Mouse (Mus musculus) MN1 (cell line): Measurements from ENCODE around the gene Gemin8.

Experiments used
- DNase-seq: peaks from one replicate; pipeline ENCODE4 v3.0.0-alpha.2; 2016; ENCODE audit warnings: low spot score

Gemin8 gene

DNA sequence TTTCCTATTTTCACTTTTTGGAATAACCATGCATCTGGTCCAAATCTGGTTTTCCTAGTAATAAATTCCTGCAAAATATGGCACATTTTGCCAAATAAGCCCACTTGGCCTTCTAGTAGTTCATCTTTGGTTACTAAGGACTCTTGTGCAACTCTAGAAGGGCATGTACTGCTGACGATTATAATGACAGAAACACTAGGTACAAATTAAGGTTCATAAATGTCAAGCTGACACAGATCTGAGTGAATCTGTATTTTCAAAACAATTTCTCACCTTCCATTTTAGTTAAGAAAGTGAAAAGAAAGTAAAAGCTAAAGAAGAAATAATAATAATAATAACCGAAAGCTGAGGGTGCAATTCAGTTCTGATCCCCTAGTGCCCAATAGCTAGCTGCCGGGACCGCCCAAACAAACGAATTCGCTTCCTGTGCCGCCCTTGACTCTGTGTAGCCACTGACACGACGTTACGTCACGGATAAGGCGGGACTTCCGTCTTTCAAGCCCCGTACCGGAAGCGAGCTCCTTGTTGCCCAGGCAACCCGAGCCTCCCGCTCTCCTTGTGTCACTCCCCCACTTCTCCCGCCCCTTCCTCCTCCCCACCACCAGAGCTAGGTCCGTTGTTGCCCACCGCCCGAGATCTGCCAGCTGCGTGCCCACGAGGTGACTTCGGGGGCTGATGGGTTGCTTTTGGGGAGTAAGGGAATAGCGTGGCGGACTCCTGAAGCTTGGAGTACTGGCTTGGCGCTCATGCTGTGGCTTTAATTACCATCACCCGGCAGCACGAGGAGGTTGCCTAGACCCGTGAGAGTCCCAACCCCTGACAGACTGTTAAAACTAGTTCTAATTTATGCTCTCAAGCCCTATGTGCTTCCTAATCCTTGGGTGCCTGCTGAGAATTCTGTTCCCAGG, at the start of gene Gemin8:
Gemin8 (plus strand) TSS at position 563 of the 908 bp plus-strand sequence.
- peak; percentile 93 for DNase-seq

DNA sequence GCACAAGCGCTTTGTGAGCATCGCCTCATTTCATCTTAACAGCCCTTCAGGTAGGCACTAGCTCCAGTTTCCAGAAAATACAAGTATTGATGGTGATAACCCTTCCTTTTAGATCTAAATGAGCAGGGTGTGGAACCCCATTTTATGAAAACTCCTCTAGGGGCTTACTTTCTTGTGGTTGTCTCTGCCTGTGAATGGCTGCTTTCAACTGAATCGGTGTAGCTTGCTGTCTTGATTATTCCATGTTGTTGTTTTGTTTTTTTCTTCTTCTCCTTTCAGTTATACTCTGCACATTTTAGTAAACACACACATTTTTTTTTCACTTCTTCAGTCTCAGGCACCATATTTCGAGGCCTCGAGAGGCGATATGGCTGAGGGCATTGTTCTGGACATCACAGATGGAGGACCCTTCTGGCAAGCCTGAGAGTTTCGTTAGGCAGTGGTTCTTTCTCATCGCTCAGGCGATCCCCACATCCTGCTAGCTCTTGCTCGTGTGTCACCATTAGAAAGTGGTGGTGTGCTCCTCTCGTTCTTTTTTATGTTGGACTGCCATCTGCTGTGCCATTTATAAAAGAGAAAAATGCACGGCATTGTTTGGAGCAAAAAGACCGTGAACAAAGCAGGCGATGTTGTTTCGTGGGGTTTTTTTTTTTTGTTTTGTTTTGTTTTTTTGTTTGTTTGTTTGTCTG, 23.0 kb upstream of the Gemin8 start:
- no peak for DNase-seq

DNA sequence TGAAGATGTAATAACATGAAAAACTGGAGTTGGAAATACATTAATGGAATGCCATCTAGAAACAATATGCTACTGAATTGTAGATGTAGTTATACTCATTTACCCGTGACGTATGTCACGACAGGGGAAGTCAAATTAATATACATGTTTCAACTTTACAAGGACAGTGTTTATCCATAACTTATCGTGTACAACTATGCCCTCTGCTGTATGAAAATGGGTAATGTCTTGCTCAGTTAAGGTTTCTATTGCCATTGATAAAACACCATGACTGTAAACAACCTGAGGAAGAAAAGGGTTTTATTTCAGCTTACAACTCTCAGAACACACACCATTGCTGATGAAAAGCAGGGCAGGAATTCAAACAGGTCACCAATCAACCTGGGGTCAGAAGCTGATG, 7.5 kb upstream of the Gemin8 start:
- DNase-seq, result peak; percentile 21

DNA sequence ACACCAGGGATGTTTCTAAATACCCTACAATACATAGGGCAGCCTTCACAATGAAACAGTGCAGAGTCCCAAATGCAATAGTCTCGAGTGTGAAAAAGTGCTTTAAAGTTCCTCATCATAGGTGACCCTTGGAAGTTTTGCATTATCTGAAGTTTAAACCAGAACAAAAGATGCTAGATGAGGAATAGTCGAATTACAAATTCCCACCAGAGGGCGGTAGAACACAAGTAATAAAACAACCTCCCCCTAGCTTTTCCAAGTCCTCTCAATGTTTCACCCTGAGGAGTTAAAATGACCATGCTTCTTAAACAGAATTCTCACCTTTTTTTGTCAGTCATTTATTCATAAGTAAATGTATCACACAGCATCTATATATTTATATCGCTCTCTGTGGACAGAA, 2.9 kb upstream of the Gemin8 start:
- peak; percentile 56 for DNase-seq

DNA sequence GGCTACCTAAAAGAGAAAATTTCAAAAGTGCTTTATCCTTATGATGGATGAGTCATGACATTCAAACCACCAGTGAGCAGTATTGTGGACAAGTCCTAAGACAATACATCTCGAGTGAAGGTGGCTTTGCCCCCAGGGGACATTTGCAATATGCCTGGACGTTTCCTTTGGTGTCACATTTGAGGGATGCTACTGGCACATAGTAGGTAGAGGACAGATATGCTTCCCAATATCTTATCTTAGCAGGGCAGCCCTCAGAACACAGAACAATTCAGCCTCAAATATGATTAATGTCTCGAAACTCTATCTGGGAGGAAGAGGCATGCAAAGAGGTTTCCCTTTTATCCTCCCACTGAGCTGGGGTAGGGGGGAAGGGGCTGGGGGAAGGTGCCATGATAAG, 2.3 kb upstream of the Gemin8 start:
- DNase-seq, result no peak

DNA sequence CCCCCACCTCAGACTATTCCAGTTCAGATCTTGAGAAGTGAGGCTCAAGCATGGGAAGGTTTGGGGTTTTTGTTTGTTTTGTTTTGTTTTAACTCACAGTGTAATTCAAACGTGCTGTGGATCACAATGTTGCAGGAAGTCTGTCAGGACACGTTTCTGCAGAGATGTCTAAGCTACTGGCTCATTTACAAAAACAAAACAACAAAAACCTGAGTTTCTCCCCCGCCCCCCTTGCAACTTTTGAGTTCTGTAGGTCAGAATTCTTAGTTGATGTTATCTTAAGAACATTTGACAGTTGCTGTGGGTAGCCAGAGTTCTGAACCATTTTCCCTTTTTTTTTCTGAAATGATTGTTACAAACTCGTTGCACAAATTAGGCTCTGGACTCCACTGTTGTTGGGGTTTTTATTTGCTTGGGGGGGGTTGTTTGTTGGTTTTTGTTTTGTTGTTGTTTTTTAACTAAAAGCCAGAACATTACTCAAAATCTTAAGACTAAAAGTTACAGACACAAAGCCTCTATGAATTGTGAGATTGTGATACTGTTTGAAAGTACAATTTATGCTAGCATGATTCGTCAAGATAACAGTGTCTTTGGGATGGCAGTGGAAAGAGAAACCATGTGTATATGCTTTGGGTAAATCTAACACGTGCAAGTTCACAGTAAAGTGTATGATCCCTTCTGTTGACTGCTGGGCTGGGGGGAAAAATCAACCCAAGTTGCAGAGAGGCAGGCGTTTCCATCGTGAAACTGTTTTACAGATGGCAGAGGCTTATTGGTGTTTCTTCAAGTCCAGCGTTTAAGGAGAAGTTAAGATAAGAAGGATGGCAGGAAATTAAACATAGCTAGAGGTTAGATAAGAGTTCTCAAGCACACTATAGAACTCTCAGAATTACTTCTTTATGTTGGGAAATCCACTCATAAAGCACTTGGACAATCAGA, 815 bp downstream of the Gemin8 start:
- no peak for DNase-seq

DNA sequence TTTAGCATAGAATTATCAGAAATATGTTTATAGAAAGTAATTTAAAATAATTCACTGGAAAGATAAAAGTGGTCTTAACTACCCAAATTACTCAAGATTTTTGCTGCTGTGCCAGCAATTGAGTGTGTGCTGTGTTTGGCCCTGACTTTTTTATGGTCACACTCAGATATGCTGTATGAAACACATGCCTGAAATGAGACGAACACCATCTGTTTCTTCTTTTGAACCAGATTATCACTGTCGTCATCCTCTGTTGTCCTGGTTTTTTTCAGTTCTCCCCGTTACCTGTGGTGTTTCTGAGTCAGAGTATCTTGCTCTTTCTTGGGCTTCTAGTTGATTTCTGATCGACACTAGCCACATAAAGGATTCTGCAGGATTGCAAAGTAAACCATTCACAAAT, 1.8 kb downstream of the Gemin8 start:
- no peak for DNase-seq

DNA sequence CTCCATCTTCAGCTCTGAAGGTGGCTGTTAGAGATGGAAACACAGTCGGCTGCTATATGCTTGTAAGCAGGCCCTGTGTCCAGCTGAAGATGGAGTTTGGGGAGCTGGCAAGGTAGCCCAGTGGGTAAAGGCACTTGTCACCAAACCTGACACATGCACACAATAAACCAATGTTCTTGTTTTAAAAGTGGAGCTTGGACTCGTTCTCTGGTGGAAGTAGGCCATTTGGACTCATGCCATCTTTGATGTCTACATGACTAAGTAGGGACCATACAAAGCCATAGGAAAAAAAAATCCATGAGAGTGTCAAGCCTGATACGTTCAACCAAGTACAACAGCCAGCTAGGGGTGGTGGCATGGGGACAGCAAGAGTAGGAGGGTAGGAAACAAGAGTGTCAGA, 2.4 kb downstream of the Gemin8 start:
- DNase-seq, result peak; percentile 18

DNA sequence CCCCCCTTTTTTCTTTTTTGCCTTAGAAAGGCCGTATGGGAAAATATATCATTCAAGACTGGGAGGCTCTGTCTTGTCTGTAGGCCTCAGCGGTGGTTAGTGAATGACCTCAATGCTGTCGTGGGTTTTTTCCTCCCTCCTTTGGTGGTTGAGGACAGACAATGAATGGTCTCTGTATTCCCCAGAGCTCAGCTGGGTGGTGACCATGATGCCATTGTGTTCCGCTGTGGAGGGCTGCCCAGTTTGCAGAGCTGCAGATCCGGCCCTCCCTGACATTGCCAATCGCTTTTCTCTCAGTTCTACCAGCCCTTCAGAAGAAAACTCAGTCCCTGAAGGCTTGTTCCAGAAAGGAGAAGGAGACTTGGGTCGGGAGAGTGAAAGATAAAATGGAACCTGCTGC, 3.5 kb downstream of the Gemin8 start:
- DNase-seq, result no peak

DNA sequence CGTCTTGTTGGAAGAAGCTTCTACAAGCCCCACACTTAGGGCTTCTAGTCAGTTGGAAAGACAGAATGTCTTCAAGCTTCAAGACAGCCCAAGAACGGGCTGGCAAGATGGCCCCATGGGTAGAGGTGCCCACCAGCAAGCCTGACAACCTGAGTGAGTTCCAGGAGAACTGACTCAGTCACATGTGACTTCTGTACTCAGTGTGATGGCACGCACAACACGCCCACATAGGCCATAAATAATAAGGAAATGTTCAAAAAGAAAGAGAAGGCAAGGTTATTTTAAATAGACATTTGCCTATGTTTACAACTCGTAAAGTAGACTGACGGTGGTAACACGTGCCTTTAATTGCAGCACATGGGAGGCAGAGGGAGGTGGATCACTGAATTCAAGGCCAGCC, 7.7 kb downstream of the Gemin8 start:
- no peak for DNase-seq

DNA sequence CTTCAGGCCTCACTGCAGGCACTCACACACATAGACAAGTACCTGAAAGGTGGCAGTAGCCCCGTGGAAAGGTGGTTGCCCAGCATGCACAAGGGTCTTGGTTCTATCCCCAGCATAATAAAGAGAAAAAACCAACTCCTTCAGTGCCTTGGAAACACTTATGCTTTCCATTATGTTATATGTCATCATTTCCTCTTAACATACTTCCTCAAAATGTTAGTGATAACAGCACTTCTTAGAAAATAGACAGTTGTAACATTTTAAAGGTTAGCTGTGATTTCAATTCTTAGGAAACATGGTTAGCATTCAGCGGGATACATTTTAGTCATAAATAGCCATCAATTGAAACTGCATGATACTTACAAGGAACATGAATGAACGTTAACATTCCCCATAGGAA, 12.8 kb downstream of the Gemin8 start:
- DNase-seq, result no peak

DNA sequence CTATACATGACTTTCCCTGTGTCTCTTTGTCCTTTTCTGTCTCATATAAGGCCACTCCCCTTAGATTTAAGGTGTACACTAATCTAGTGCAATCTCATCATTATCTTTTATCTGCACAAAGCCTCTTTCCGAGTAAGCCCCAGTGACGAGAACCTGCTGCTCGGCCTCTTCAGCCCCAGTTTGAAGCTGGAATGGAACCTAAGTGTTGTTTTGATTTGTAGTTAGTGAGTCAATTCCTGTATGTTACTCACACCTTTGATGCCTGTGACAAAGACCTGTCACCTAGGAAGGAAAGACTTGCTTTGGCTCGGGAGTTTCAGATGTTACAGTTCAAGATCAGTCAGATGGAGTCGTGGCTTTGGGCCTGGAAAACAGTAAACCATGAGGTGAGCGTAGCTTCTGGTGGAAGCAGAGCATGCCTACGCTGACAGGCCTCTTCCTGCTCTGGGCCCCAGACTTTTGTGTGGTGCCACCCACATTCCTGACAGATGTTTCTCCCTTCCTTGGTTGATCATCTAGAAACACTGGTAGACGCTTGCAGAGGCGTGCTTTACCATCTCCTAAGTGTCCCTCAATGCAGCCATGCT, 15.2 kb downstream of the Gemin8 start:
- DNase-seq, result no peak

DNA sequence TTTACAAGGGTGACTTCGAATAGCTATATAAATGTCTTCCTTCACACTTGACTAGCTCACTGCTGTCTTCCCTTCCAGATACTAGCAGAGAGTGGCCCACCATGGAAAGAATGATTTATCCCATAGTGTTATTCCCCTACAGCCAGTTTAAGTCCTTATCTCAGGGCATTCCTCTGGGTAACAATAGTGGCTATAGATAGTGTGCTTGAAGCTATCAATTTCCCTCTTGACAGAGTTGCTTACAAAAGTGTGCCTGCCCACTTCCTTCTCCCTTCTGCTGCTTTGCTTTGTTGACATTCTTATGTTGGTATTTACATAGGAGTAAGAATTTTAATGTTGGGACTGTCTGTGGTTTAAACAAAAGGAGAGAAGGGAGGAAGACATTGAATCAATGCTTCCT, 17.5 kb downstream of the Gemin8 start:
- no peak for DNase-seq

DNA sequence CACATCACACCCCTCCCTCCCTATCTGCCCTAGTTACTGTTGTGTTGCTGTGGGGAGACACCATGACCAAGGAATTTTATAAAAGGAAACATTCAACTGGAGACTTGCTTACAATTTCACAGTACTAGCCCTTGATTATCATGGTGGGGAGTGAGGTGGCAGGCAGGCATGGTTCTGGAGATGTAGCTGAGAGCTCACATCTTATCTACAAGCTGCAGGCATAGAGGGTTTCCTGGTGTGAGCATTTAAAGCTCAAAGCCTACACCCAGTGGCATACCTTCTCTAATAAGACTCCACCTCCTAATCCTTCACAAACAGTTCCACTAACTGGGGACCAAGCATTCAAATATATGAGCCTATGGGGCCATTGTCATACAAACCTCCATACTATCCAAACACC, 26.1 kb downstream of the Gemin8 start:
- DNase-seq, result no peak

DNA sequence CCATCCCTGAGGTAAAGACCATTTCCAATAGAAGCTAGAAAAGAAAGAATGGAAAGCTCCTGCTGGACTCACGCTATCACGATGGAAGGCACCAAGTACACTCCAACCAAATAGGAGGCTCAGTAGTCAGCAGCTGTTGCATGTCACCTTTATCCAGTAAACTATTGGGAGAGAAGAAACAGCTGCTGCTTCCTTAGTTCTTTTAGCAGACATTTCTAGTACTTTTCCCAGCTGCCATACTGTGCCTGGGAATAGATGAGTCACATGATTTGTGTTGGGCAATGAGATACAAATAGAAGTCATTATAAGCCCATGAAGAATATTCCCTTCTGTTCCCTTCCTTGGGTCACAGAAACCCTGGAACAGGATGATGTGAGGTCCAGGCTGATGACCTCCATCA, 28.0 kb downstream of the Gemin8 start:
- DNase-seq, result no peak

DNA sequence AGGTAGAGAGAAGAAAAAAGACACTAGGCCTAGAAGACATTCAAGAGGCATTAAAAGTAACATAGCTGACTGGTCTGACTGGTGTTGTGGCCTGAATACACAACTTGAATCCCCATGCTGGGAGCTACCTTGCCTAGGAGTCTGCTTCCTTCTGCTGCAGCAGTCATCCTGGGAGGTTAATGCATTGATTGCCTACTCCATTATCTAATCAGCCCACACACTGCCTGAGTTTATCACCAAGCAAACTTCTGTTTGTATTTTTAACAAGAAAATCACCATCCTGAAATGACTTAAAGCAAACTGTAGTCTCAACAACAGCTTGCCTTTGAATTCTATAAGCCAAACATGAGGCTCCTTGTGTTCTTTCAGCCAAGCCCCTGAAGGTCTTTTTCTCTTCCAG, 29.6 kb downstream of the Gemin8 start:
- DNase-seq, result no peak

DNA sequence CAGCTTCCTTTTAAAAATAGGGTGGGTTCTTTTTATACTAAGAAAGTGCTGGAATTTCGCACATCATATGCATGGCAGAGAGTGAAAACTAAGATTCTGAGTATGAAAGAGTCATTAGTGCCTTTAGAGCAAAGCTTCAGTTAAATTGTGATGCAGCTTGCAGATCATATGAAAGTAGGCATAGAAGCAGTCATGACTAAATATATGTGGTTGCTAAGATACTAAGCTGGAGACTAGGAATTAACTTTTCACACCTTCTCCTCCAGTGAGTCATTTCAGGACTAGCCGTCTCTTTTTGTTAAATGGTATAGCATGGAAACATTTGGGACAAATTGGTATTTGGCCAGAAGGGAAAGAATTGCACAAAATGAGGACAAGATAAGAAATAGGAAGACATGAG, 44.3 kb downstream of the Gemin8 start:
- DNase-seq, result no peak

DNA sequence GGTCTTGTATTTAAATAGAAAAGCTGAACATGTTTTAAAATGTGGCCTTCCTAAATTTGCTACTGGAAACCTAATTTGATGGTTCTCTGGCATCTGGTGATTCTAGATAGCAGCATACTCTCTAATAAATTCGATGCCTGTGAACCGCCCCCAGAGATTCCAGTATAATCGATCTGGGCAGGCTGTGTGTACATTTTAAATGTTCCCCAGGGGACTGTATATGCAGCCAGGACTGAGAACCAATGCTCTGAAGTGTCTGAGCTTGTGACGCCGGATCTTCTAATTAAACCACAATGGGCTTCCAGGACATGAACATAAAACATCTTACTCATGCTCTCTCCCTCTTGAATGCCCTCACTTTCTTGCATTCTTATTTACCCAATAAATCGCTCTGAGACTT, 46.0 kb downstream of the Gemin8 start:
- DNase-seq, result peak; percentile 58

DNA sequence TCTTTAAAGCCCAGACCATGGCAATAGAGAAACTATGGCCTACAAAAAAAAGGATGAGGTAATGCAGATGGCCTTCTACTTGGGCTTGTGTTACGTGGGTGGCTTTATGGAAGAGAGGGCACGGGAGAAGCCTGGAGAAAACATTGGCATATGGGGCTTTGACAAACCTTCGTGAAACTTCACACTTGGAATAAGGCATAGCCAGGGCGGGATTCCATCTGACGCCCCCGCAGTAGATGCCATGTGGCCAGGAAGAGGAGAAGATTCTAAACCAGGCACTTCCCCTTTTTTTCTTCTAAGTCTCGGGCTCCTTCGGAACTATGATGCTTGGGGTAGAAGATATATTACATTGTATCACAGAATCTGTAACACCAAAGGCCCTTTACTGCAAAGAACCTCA, 46.5 kb downstream of the Gemin8 start:
- no peak for DNase-seq

DNA sequence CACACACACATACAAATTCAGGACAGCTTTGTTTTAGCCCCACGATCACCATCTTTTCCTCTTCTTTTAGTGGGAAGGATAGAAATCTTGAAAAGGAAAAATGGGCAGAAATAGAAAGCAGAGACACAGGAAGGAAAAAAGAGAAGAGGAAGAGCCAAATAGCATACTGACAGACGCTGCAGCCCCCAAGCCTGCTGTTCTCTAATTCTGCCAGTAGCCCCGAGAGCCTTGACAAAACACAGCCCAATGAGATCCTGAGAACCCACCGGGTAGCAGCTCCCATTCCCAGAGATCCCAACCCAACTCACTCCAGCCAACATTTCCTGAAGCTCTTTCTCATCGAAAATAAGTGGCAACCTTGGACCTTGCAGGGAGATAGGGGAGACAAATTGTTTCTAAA, 49.1 kb downstream of the Gemin8 start:
- no peak for DNase-seq

DNA sequence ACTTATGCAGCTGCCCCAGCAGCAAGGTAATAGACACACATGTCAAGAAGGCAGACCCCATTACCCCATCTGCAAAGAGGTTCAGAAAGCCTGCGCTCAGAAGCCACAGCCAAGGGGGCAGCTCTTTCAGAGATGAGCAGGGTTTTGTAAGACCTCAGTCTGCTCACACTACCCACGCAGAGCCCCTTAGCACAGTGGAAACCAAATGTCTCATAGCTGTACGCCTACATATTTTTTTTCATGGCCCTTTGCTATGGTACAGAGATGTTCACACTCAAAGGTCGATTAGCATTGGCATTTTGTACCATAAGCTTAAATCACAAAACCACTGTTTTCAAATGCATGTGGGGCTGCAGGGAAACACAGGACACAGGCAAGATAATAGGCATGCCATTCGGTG, 56.6 kb downstream of the Gemin8 start:
- DNase-seq, result no peak

DNA sequence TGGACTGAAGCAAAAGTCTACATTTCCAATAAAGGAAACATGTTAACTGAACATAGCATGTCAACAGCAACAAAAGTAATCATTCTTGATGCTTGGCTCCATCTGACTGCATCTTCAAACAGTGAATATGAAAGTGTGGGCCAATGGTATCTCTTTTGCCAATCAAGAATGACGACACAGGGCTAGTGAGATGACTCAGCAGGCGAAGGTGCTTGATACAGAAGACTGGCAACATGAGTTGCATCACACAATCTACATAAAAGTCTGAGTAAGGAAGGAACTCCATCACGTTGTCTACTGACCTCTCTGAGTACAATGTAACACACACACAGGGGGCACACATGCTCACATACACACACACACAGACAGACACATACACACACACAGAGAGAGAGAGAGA, 59.5 kb downstream of the Gemin8 start:
- no peak for DNase-seq
